Mouse (Mus musculus): Measurements from ENCODE around the gene Olfr600.
"Not testable (repeated sequence)": the region's sequence is repeated elsewhere in the genome, so short reads cannot be mapped to it uniquely, and the experiment has no call there.

Olfr600 gene

DNA sequence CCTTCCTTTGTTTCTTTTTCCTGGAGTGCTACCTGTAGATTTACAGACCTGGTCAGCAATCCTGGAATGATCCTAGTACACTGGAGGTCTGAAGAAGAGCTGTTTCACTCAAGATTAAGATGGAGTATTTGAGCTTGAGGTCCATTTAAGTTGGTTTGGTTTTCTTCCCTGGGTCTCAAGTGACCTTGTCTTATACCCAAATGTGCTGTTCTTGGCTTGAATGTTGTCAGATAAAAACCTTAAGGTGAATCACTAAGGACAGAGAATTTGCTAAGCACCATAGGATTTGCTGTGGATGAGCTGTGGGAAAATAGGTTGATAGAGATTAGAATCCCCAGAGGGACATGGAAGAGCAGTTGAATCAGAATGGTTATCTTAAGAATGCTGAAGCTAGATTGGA is at the start of gene Olfr600:
TSS of gene Olfr600 (minus strand) at position 101 of the 400 bp plus-strand sequence.
- DNase-seq (ENCODE audit: low read depth, low spot score) = no peak

DNA sequence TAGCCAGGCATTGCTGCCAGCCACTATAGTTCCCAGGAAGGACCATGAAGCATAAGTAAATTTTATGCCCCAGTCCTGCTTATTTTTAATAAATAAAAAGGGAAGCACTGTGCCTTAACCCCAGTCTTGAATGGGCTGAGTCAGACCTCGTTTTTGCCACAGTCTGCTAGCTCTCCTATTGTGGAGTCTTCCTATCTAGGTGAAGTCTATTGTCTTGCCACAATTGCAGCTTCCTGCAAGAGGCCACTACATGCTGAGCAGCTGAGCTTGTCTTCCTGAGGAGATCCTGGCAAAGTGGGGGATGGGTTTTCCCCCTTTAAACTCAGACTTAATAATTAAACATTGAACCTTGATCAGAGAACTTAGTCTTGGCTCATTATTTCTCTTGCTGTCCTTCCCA is 49.5 kb upstream of the Olfr600 start:
- DNase-seq (ENCODE audit: low read depth, low spot score) = no peak

DNA sequence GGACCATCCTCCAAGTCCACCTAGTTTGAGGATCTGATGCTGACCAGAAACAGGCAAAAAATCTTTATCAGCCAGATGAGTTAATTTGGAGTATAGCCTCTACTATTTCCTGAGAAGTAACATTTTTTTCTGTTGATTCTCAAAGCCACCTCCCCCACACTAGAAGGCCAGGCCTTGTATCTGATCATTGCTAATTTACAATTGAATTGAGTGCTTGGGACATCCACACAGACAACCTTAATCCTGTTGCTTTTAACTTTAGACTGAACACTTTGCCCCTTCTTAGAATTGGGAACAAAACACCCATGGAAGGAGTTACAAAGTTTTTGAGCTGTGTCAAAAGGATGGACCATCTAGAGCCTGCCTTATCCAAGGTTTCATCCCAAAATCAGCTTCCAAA is 48.3 kb upstream of the Olfr600 start:
- no peak for DNase-seq (ENCODE audit: low read depth, low spot score)

GRCm38 (mm10) chr7:103386077-103386476 is 36.6 kb upstream of the Olfr600 start, which contains the start of gene Olfr603:
TSS of gene Olfr603 (minus strand) at chr7:103386177.
- DNase-seq (ENCODE audit: low read depth, low spot score) = no peak

DNA sequence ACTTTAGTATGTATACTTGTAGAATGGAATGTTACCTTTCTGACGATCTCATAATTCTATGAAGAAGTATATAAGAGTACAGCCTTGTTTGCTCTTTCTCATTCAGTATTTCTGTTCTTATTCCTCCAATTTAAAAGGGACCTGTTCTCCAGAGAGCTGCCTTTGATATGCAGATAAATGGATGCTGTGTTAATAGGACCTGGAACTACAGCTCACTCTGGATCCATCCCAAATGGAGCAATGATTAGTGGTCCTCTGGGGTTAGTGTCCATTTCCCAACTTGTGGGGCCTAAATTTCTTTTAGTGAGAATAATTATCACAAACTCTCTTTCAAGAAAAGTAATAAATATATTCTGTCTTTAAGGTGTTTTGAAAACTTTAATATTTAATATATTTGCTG is 13.1 kb upstream of the Olfr600 start, which contains the start of gene Olfr601:
TSS of gene Olfr601 (minus strand) at position 101 of the 400 bp plus-strand sequence.
- no peak for DNase-seq (ENCODE audit: low read depth, low spot score)

DNA sequence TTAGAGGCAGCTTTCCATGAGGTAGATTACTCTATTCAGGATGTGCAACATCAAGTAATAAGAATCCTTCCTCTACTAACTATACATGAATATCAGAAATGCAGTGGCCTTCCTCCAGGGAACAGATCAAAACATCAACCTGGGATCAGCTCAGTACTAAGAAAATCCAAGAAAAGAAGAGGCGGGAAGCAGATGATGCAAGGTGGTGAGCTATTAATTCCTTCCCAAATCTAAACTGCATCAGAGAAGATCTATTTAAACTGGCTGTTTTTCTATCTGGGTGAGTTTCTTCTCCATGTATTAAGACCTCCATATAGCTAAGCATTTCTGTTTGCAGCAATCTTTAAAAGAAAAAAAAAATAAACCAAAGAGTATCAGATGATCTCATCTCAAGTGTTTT is 13.9 kb downstream of the Olfr600 start, which contains the start of gene Olfr599:
TSS of gene Olfr599 (plus strand) at position 301 of the 400 bp plus-strand sequence.
- no peak for DNase-seq (ENCODE audit: low read depth, low spot score)

GRCm38 (mm10) chr7:103323268-103323667 is 26.2 kb downstream of the Olfr600 start, which contains the start of gene Olfr598:
TSS of gene Olfr598 (plus strand) at chr7:103323568.
- no peak for DNase-seq (ENCODE audit: low read depth, low spot score)

DNA sequence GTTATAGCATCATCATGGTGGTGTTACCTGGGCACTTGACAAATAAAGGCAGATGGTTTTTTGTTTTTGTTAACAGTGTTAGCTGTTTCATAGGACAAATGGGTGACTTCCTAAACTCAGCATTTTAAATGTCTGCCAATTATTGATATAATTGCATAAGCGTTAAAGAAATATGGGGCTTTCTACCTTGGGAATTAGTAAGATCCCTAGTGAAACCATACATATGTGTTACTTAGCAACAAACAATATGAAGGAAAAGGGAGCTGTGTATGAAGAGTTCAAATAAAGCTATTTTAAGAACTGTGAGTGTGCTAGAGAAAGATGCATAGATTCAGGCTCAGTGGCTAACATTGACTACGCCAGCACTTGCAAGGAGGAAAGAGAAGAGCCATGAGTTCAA is 33.5 kb downstream of the Olfr600 start, which contains the start of gene Olfr597:
TSS of gene Olfr597 (plus strand) at position 301 of the 400 bp plus-strand sequence.
- not testable (repeated sequence) for DNase-seq (ENCODE audit: low read depth, low spot score)

- DNase-seq (ENCODE audit: low read depth, low spot score) = not testable (repeated sequence)
Observed at GRCm38 (mm10) chr7:103305348-103305747, 44.1 kb downstream of the Olfr600 start, which contains the start of gene Olfr596. TSS of gene Olfr596 (plus strand) at chr7:103305648.

Measured in skeletal muscle tissue, adult 2 months (tissue).